Mouse (Mus musculus) lung, embryonic 16.5 days (tissue): ENCODE measurements around the gene Gck. TPM values are rescaled to one million over a fixed set of nuclear protein-coding genes. Genes with fewer than 3 reads are reported as not detected.

ENCODE experiments used
- ATAC-seq: fragments of 200-750 bp; cut with Nextera tagmentation; 2 replicates; pipeline ENCODE4 v1.8.0; 2017; ENCODE audit warnings: low read depth, mild to moderate bottlenecking, moderate library complexity
- H3K27ac ChIP-seq: fragments of 300-500 bp; sonication (generic); 2 replicates; pipeline ENCODE4 v1.5.1; 2014; ENCODE audit warnings: mild to moderate bottlenecking, control low read depth, low read length
- H3K27me3 ChIP-seq: fragments of 300-500 bp; sonication (generic); 2 replicates; pipeline ENCODE4 v1.6.1; 2014; ENCODE audit warnings: low read depth, low read length, mixed read lengths; ENCODE audit not compliant: control insufficient read depth, insufficient read depth
- H3K36me3 ChIP-seq: fragments of 300-500 bp; sonication (generic); 2 replicates; pipeline ENCODE4 v1.6.1; 2014; ENCODE audit warnings: low read length; ENCODE audit not compliant: control insufficient read depth, insufficient read depth
- H3K4me1 ChIP-seq: fragments of 300-500 bp; sonication (generic); replicated peaks from 2 replicates; pipeline ENCODE4 v1.6.1; 2014; ENCODE audit warnings: low read length, mixed read lengths; ENCODE audit not compliant: control insufficient read depth, insufficient read depth
- H3K4me2 ChIP-seq: fragments of 300-500 bp; sonication (generic); 2 replicates; pipeline ENCODE4 v1.6.1; 2014; ENCODE audit warnings: low read depth, low read length, control low read depth
- H3K4me3 ChIP-seq: fragments of 300-500 bp; sonication (generic); 2 replicates; pipeline ENCODE4 v1.5.1; 2014; ENCODE audit warnings: mild to moderate bottlenecking, low read length, control low read depth
- H3K9ac ChIP-seq: fragments of 300-500 bp; sonication (generic); 2 replicates; pipeline ENCODE4 v1.6.1; 2014; ENCODE audit warnings: low read length, control low read depth
- H3K9me3 ChIP-seq: fragments of 300-500 bp; sonication (generic); 2 replicates; pipeline ENCODE4 v1.6.1; 2016; ENCODE audit warnings: low read length; ENCODE audit not compliant: control insufficient read depth
- WGBS: fragments of 180-500 bp; shearing (Covaris S2); extraction: QIAGEN DNeasy Blood & Tissue Kit; methylation state at CpG from one replicate; pipeline ENCODE4 v1.1.7; 2014; 5-methylcytosine and 5-hydroxymethylcytosine counted together
- polyA plus RNA-seq: library from polyadenylated mRNA; unstranded; fragments of >200 nt; fragmentation: Nextera tagmentation; extraction: Ambion mirVana; gene quantifications from 2 replicates; pipeline ENCODE4 v1.2.1, GENCODE M21; 2015

Gene Gck
- 1.3 and 1.6 TPM in 2 replicates for polyA plus RNA-seq

- WGBS, result 54% methylated on average over 8 of the region's 8 CpGs
- Histone ChIP-seq H3K27ac (0 out of 2 replicates have a peak within 1 kb of the TSS, but pooled peaks have one; percentile 10), H3K36me3 (no peaks in the 10 kb centered on the region), H3K4me2 (no peak within 1 kb of the TSS), H3K9ac (no peak within 1 kb of the TSS), H3K27me3 (no peaks in the 10 kb centered on the region), H3K4me3 (no peak within 1 kb of the TSS), H3K9me3 (no peaks in the 10 kb centered on the region), H3K4me1 (peaks cover 11% of the 10 kb centered on the region)
- ATAC-seq, result peak; percentile 53; the same call in 1 of the 2 replicates
These were observed at the start of gene Gck for GRCm38 (mm10) chr11:5949586-5950352. TSS of gene Gck (minus strand) at chr11:5950081.

- no peak for ATAC-seq
- Histone ChIP-seq H3K4me3 (no peak overlapping the region), H3K4me2 (no peak overlapping the region), H3K27me3 (no peaks in the 10 kb centered on the region), H3K9me3 (no peaks in the 10 kb centered on the region), H3K27ac (no peak overlapping the region), H3K36me3 (no peaks in the 10 kb centered on the region), H3K9ac (no peak overlapping the region), H3K4me1 (peaks cover 25% of the 10 kb centered on the region)
- WGBS, result 100% methylated on average over 2 of the region's 2 CpGs
These were observed 48.6 kb upstream of the Gck start for GRCm38 (mm10) chr11:5998472-5998871.

- Histone ChIP-seq H3K27ac (no peak overlapping the region), H3K36me3 (no peaks in the 10 kb centered on the region), H3K9ac (no peak overlapping the region), H3K9me3 (no peaks in the 10 kb centered on the region), H3K27me3 (no peaks in the 10 kb centered on the region), H3K4me2 (no peak overlapping the region), H3K4me1 (peaks cover 17% of the 10 kb centered on the region), H3K4me3 (no peak overlapping the region)
- peak; percentile 37; the same call in 1 of the 2 replicates for ATAC-seq
- WGBS, result 16% methylated on average over 8 of the region's 8 CpGs
These were observed 46.1 kb upstream of the Gck start for GRCm38 (mm10) chr11:5995989-5996388.

GRCm38 (mm10) chr11:5994880-5995279 lies 45.0 kb upstream of the Gck start:
- 70% methylated on average over 3 of the region's 3 CpGs for WGBS

GRCm38 (mm10) chr11:5994212-5994611 lies 44.3 kb upstream of the Gck start:
- no peaks in the 10 kb centered on the region for H3K4me1 ChIP-seq
- no peak for ATAC-seq
- no peaks in the 10 kb centered on the region for H3K9me3 ChIP-seq
- H3K9ac ChIP-seq, result no peak overlapping the region
- no peak overlapping the region for H3K27ac ChIP-seq
- no peaks in the 10 kb centered on the region for H3K36me3 ChIP-seq
- WGBS, result 86% methylated on average over 5 of the region's 5 CpGs
- H3K27me3 ChIP-seq, result no peaks in the 10 kb centered on the region
- H3K4me3 ChIP-seq, result no peak overlapping the region
- no peak overlapping the region for H3K4me2 ChIP-seq

More at GRCm38 (mm10) chr11:5994880-5995279, 45.0 kb upstream of the Gck start:
- H3K4me1 ChIP-seq, result peaks cover 6% of the 10 kb centered on the region
- H3K36me3 ChIP-seq, result no peaks in the 10 kb centered on the region
- no peak overlapping the region for H3K27ac ChIP-seq
- no peaks in the 10 kb centered on the region for H3K9me3 ChIP-seq
- no peak overlapping the region for H3K4me2 ChIP-seq
- no peak for ATAC-seq
- H3K9ac ChIP-seq, result no peak overlapping the region
- no peaks in the 10 kb centered on the region for H3K27me3 ChIP-seq
- H3K4me3 ChIP-seq, result no peak overlapping the region

- Histone ChIP-seq H3K9me3 (no peaks in the 10 kb centered on the region), H3K27ac (no peak overlapping the region), H3K4me2 (no peak overlapping the region), H3K9ac (no peak overlapping the region), H3K36me3 (no peaks in the 10 kb centered on the region), H3K4me3 (no peak overlapping the region), H3K27me3 (no peaks in the 10 kb centered on the region), H3K4me1 (no peaks in the 10 kb centered on the region)
- WGBS, result 37% methylated on average over 4 of the region's 4 CpGs
- ATAC-seq, result no peak
These were observed 41.0 kb upstream of the Gck start for GRCm38 (mm10) chr11:5990910-5991309.

GRCm38 (mm10) chr11:5989954-5990593 lies 40.2 kb upstream of the Gck start:
- 83% methylated on average over 16 of the region's 16 CpGs for WGBS
- Histone ChIP-seq H3K4me2 (no peak overlapping the region), H3K27ac (no peak overlapping the region), H3K36me3 (no peaks in the 10 kb centered on the region), H3K9me3 (no peaks in the 10 kb centered on the region), H3K9ac (no peak overlapping the region), H3K4me3 (no peak overlapping the region), H3K4me1 (no peaks in the 10 kb centered on the region), H3K27me3 (no peaks in the 10 kb centered on the region)
- ATAC-seq, result no peak

GRCm38 (mm10) chr11:5988126-5988525 lies 38.2 kb upstream of the Gck start:
- no peaks in the 10 kb centered on the region for H3K4me1 ChIP-seq
- no peak overlapping the region for H3K9ac ChIP-seq
- no peak overlapping the region for H3K4me3 ChIP-seq
- no peak for ATAC-seq
- H3K27me3 ChIP-seq, result no peaks in the 10 kb centered on the region
- no peak overlapping the region for H3K27ac ChIP-seq
- no peak overlapping the region for H3K4me2 ChIP-seq
- no peaks in the 10 kb centered on the region for H3K9me3 ChIP-seq
- 72% methylated on average over 10 of the region's 10 CpGs for WGBS
- H3K36me3 ChIP-seq, result no peaks in the 10 kb centered on the region

- Histone ChIP-seq H3K4me2 (no peak overlapping the region), H3K4me1 (no peaks in the 10 kb centered on the region), H3K36me3 (no peaks in the 10 kb centered on the region), H3K4me3 (no peak overlapping the region), H3K27me3 (no peaks in the 10 kb centered on the region), H3K9ac (no peak overlapping the region), H3K27ac (no peak overlapping the region), H3K9me3 (no peaks in the 10 kb centered on the region)
- no peak for ATAC-seq
- 90% methylated on average over 5 of the region's 5 CpGs for WGBS
These were observed 33.7 kb upstream of the Gck start for GRCm38 (mm10) chr11:5983629-5984028.
